Mouse (Mus musculus): ENCODE results near the gene Fam117a. TPM values are rescaled to one million over a fixed set of nuclear protein-coding genes. Genes with fewer than 3 reads are reported as not detected.
"Not testable (repeated sequence)": the region's sequence is repeated elsewhere in the genome, so short reads cannot be mapped to it uniquely, and the experiment has no call there.

Fam117a gene
- polyA plus RNA-seq, 1 experiment from 2014 or later: 4.1 TPM

DNA sequence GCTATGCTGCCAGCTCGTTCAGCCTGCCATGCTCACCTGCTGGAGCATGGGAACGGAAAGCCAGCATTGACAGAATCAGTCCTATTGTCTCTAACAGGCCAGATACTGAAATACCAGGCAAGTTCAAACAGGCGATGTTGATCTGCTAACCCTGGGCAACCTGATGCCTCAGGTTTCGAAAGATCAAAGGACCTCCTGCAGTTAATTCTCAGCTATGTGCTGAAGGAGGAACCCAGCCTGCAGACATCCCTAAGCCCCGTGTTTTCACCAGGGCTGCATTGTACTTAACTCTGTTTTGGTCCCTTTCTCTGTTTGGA, 56.6 kb downstream of the Fam117a start:
- no peaks in the 10 kb centered on the region for H3K27me3 ChIP-seq
- H3K27ac ChIP-seq: no peak overlapping the region
- WGBS: 32% methylated on average over 5 of the region's 5 CpGs
- no peak overlapping the region for H3K4me2 ChIP-seq
- no peak overlapping the region for H3K9ac ChIP-seq
- peaks cover 29% of the 10 kb centered on the region for H3K36me3 ChIP-seq
- H3K4me3 ChIP-seq: no peak overlapping the region
- no peaks in the 10 kb centered on the region for H3K9me3 ChIP-seq (replicated peaks)
- no peak for ATAC-seq (replicated peaks; ENCODE audit: insufficient number of reproducible peaks, insufficient read depth, low FRiP score, low read depth)
- peaks cover 8% of the 10 kb centered on the region; the same call in 1 of the 2 replicates for H3K4me1 ChIP-seq (replicated peaks)

DNA sequence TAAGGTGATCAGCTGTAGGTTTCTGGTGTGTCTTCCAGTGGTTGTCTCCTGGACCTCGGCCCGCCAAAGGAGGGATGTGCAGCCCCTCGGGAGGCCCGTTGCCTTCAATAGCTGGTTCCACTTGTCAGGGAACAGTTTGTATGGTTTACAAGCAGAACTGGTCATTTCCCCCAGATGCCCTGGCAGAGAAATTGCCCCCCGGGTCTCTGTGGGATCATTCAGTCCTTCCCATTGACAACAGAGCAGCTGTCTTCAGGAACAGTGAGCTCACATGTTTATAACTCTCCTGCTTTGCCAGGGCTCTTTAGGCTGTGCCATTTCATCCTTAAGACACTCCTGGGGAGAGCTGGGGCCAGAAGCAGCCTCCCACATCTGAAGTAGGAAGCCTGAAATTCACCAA, 57.3 kb downstream of the Fam117a start:
- Histone ChIP-seq H3K4me3 (no peak overlapping the region), H3K9me3 (replicated peaks) (no peaks in the 10 kb centered on the region)
- 51% methylated on average over 5 of the region's 5 CpGs for whole genome bisulfite sequencing

DNA sequence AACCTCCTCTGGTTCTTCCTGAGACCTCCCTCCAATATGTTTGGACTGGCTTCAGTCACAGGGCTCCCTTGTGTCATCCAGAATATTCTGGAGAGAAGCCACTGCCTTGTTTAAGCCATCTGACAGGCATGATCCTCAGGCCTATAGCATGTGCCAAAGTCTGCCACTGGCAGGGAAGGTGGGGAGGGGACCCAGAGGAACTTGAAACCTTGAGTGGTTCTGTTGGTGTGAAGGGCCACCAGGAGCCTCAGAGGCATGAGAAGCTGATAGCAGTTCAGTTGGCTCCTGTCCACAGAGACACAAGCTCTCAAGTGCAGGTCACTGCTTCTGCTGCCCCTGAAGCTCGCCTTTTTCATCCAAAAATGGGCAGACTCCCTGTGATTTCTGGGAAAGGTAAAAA, 59.7 kb downstream of the Fam117a start:
- Histone ChIP-seq H3K4me2 (no peak overlapping the region), H3K9me3 (replicated peaks) (no peaks in the 10 kb centered on the region), H3K4me1 (replicated peaks) (peaks cover 8% of the 10 kb centered on the region; the same call in 1 of the 2 replicates), H3K27me3 (no peaks in the 10 kb centered on the region), H3K9ac (no peak overlapping the region), H3K4me3 (no peak overlapping the region), H3K36me3 (0 out of 2 replicates have a peak, but pooled peaks cover 4% of the 10 kb centered on the region), H3K27ac (no peak overlapping the region)
- 59% methylated on average over 1 of the region's 1 CpGs for WGBS
- no peak for ATAC-seq (replicated peaks; ENCODE audit: insufficient number of reproducible peaks, insufficient read depth, low FRiP score, low read depth)

More for the DNA sequence above, 57.3 kb downstream of the Fam117a start:
- Histone ChIP-seq H3K27ac (no peak overlapping the region), H3K4me1 (replicated peaks) (peaks cover 8% of the 10 kb centered on the region; the same call in 1 of the 2 replicates), H3K36me3 (peaks cover 24% of the 10 kb centered on the region), H3K27me3 (no peaks in the 10 kb centered on the region), H3K9ac (no peak overlapping the region), H3K4me2 (no peak overlapping the region)
- no peak for ATAC-seq (replicated peaks; ENCODE audit: insufficient number of reproducible peaks, insufficient read depth, low FRiP score, low read depth)

DNA sequence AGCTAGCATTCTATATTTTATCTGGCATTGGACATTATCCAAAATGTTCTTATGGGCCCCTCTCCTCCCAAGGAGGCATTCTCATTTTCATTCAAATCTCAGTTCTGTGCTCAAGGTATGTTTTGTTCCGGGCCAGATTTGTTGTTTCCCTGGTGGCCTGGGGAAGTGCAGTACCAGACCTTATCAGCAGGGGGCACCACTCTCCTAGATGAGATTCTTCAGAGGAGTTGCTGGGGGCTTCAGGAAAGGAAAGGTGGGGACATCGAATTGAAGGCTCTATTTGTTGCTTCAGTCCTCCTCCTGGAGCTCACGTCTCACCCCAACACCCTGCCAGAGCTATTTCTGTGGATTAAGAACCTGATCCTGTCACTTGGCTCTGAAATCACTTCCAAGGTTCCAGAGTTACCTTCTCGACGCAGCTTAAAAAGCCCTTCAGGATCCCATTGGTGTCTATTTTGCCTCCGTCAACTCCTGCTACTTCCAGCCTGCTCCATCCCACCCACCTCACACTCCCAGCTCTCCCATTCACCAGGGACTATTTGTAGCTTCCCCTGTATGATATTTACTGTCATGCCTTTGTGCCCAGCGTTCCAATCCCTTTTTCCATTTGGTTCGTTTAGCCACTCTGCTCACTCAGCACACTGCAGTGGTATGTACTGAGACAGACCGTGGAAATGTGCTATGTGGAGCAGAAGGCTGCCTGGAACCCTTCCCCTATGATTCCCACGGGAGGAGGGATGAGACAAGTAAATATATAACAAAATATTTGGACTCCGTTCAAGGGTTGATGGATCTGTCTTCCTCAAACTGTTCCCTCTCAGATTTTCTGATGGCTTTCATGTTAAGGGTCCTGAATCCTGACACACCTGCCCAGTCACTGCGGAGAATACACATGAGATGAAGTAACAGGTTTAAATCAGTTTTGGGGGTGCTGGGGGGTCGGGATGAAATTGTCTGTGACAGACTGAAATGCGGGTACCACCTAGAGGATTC, 61.3 kb downstream of the Fam117a start:
- no peak overlapping the region for H3K4me2 ChIP-seq
- no peak overlapping the region for H3K9ac ChIP-seq
- no peak overlapping the region for H3K27ac ChIP-seq
- H3K36me3 ChIP-seq: no peaks in the 10 kb centered on the region
- 51% methylated on average over 14 of the region's 14 CpGs for WGBS
- ATAC-seq (replicated peaks; ENCODE audit: insufficient number of reproducible peaks, insufficient read depth, low FRiP score, low read depth): no peak
- no peaks in the 10 kb centered on the region for H3K27me3 ChIP-seq
- no peaks in the 10 kb centered on the region for H3K9me3 ChIP-seq (replicated peaks)
- no peak overlapping the region for H3K4me3 ChIP-seq
- peaks cover 13% of the 10 kb centered on the region for H3K4me1 ChIP-seq (replicated peaks)

DNA sequence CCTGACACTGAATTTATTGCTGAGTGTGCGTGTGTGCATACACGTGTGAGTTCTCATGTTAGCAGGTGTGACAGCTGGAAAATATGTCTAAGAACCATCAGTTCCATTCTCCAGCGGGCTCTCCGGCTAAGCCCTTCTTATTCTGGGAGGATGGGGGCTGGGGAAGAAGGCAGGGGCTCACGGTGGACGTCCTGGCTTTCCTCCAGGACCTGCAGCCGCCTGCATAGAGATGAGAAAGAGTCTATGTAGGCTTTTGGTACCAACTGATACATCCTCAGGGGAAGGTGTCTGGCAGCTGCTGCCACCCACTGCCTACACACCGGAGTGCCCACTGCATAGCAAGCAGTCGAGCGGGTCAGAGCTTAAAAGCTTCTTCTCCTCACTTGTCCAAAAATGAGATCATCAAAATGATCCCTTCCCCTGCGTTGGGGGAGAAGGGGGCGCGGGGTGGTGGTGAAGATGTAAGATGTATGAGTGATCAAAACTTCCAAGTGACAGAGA, 62.8 kb downstream of the Fam117a start:
- H3K9ac ChIP-seq: no peak overlapping the region
- H3K27me3 ChIP-seq: no peaks in the 10 kb centered on the region
- no peak for ATAC-seq (replicated peaks; ENCODE audit: insufficient number of reproducible peaks, insufficient read depth, low FRiP score, low read depth)
- no peaks in the 10 kb centered on the region for H3K36me3 ChIP-seq
- WGBS: 64% methylated on average over 13 of the region's 13 CpGs
- peaks cover 21% of the 10 kb centered on the region for H3K4me1 ChIP-seq (replicated peaks)
- no peak overlapping the region for H3K4me3 ChIP-seq
- H3K9me3 ChIP-seq (replicated peaks): no peaks in the 10 kb centered on the region
- no peak overlapping the region for H3K27ac ChIP-seq
- H3K4me2 ChIP-seq: no peak overlapping the region

DNA sequence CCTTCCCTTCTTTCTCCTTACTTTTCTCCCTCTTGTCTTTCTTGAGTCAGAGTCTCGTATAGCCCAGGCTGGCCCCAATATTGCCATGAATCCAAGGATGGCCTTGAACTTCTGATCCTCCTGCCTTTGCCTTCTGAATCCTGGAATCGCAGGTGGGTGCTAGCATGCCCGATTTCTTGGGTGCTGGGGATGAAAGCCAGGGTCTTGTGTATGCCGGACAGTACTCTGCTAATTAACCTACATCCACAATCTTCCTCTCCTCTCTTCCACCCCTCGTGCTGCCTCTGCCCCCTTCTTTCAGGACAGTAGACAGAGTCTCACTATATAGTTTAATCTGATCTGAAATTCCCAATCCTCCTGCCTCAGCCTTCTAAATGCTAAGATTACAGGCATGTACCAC, 64.8 kb downstream of the Fam117a start:
- WGBS: 78% methylated on average over 5 of the region's 5 CpGs
- Histone ChIP-seq H3K9ac (no peak overlapping the region), H3K4me1 (replicated peaks) (peaks cover 21% of the 10 kb centered on the region), H3K27ac (no peak overlapping the region), H3K4me2 (no peak overlapping the region), H3K4me3 (no peak overlapping the region), H3K9me3 (replicated peaks) (no peaks in the 10 kb centered on the region), H3K27me3 (no peaks in the 10 kb centered on the region), H3K36me3 (no peaks in the 10 kb centered on the region)
- no peak for ATAC-seq (replicated peaks; ENCODE audit: insufficient number of reproducible peaks, insufficient read depth, low FRiP score, low read depth)

DNA sequence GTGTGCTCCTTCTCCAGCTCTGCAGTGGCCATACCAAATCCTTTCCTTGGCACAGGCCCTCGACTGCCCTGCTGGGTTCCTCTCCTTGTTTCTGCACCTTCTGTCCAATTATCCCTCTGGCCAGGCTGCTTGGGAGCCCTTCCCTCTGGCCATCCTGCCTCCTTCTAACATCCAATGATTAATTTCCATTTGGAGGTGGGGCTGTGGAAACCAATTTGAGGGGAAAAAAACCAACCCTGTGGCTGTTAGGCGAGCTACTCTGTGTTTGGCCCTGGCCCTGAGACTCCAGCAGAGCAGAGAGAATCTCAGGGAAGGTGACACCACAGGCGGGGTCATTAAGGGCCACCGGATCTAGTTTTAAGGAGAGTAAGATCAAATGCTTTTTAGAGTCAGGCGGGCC, 65.4 kb downstream of the Fam117a start:
- no peak for ATAC-seq (replicated peaks; ENCODE audit: insufficient number of reproducible peaks, insufficient read depth, low FRiP score, low read depth)
- H3K36me3 ChIP-seq: no peaks in the 10 kb centered on the region
- peak overlapping the region; percentile 84 for H3K27ac ChIP-seq
- WGBS: 19% methylated on average over 5 of the region's 5 CpGs
- H3K9me3 ChIP-seq (replicated peaks): no peaks in the 10 kb centered on the region
- H3K9ac ChIP-seq: no peak overlapping the region
- no peak overlapping the region for H3K4me3 ChIP-seq
- peaks cover 21% of the 10 kb centered on the region for H3K4me1 ChIP-seq (replicated peaks)
- no peaks in the 10 kb centered on the region for H3K27me3 ChIP-seq
- H3K4me2 ChIP-seq: peak overlapping the region; percentile 44

DNA sequence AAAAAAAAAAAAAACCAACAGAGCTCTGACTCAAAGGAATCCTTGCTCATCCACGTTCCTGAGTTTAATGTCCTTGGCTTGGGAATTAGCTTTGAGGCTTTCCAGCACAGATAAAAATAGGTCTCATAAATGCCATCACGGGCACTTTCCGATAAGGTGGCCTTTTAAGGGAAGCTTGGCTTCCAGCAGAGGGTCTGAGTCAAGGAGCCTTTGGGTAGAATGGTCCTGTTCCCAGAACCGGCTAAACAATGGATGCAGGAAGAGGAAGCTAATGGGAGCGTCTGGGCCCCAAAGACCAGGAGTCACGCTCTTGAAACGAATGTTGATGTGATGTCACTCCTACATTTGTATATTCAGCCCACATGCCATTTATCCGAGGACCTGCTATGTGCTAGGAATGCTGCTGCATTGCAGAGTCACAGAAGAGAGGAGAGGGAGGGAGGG, 65.9 kb downstream of the Fam117a start:
- Histone ChIP-seq H3K9me3 (replicated peaks) (no peaks in the 10 kb centered on the region), H3K36me3 (no peaks in the 10 kb centered on the region), H3K27me3 (no peaks in the 10 kb centered on the region), H3K9ac (no peak overlapping the region), H3K4me2 (peak overlapping the region; percentile 44), H3K4me3 (no peak overlapping the region), H3K27ac (peak overlapping the region; percentile 84), H3K4me1 (replicated peaks) (peaks cover 21% of the 10 kb centered on the region)
- WGBS: 4% methylated on average over 8 of the region's 8 CpGs
- ATAC-seq (replicated peaks; ENCODE audit: insufficient number of reproducible peaks, insufficient read depth, low FRiP score, low read depth): peak; percentile 53; the same call in 1 of the 2 replicates

DNA sequence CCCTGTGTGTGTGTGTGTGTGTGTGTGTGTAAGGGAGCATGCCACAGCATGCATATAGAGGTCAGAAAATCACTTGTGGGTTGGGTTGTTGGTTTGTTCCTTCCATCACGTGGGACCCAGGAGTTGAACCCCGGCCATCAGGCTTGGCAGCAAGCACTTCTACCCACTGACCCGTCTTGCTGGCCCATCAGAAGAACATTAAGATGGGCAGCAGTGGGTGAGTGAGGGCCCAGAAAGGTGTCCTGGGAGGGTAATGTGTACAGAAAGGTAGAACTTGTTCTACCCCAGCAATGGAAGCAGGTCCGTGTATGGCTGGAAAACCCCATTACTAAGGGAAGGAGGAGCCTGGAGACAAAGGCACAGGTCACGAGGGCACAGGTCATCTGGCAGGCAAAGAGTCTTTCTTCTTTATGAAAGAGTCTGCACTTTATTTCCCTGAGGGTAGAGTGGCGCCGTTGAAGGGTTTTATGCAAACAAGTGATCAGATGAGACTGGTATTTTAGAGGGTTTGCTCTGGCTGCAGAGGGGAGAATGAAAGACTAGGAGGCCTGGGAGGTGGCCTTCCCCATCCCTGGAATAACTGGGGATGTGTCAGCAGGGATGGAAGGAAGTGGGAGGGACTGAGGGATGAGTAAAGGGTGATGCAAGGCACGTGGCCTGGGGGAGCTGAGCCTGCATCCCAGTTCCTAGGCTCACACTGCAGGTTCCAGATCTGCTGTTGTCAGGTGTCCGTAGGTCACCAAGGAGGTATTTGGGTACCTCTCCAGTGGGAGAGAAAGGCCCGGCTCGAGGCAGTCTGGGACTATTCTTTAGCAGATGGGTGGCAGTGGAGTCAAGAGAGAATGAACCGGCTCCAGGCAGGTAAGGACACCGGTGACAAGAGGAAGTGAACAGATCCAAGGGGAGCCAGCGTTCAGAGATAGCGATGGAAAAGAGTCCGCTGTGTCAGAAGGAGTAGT, 66.8 kb downstream of the Fam117a start:
- Histone ChIP-seq H3K4me1 (replicated peaks) (peaks cover 21% of the 10 kb centered on the region), H3K9me3 (replicated peaks) (no peaks in the 10 kb centered on the region), H3K27me3 (no peaks in the 10 kb centered on the region), H3K4me3 (no peak overlapping the region), H3K4me2 (no peak overlapping the region), H3K9ac (no peak overlapping the region), H3K36me3 (no peaks in the 10 kb centered on the region), H3K27ac (peak overlapping the region; percentile 84)
- 74% methylated on average over 16 of the region's 16 CpGs for WGBS
- no peak for ATAC-seq (replicated peaks; ENCODE audit: insufficient number of reproducible peaks, insufficient read depth, low FRiP score, low read depth)

DNA sequence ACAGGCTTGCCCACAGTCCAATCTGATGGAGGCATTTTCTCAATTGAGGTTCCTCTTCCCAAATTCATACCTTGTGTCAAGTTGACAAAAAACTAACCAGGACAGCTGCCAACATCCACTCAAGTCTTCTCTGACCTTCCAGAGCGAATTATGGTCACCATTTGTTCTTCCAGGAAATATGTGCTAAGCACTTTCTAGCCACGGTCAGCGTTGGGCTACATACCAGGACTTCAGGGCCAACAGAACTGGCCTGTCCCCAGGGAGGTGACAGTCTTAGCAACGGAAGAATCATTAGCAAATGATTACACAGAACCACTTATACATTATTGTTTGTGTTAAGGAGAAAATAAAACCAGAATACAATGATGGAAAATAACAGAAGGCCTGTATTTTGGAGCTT, 69.0 kb downstream of the Fam117a start:
- Histone ChIP-seq H3K27ac (no peak overlapping the region), H3K4me1 (replicated peaks) (peaks cover 21% of the 10 kb centered on the region), H3K4me3 (no peak overlapping the region), H3K4me2 (no peak overlapping the region), H3K36me3 (no peaks in the 10 kb centered on the region), H3K9me3 (replicated peaks) (no peaks in the 10 kb centered on the region), H3K9ac (no peak overlapping the region), H3K27me3 (no peaks in the 10 kb centered on the region)
- WGBS: 70% methylated on average over 4 of the region's 4 CpGs
- no peak for ATAC-seq (replicated peaks; ENCODE audit: insufficient number of reproducible peaks, insufficient read depth, low FRiP score, low read depth)

DNA sequence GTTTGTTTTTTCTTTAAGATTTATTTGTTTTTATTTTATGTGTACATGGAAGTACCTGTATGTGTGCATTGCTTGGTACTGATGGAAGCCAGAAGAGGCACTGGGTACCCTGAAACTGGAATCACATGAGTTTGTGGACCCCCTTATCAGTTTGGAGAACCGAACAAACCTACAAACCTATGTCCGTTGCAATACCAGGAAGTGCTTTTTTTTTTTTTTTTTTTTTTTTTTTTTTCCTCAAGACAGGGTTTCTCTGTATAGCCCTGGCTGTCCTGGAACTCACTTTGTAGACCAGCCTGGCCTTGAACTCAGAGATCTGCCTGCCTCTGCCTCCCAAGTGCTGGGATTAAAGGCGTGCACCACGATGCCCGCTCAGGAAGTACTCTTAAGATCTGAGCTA, 69.6 kb downstream of the Fam117a start:
- H3K4me2 ChIP-seq; H3K4me3 ChIP-seq; H3K36me3 ChIP-seq; ATAC-seq (replicated peaks; ENCODE audit: insufficient number of reproducible peaks, insufficient read depth, low FRiP score, low read depth); H3K27me3 ChIP-seq; H3K9ac ChIP-seq; H3K9me3 ChIP-seq (replicated peaks); H3K27ac ChIP-seq: not testable (repeated sequence)
- 91% methylated on average over 5 of the region's 5 CpGs for whole genome bisulfite sequencing
- H3K4me1 ChIP-seq (replicated peaks): peaks cover 21% of the 10 kb centered on the region
